Mouse (Mus musculus) liver, adult 2 months (tissue): ENCODE data around the gene Cpa3.

Experiments
- CTCF ChIP-seq: fragments of 200-500 bp; IDR thresholded peaks from 2 replicates; pipeline ENCODE4 v1.5.1; 2011; ENCODE audit warnings: low read depth, low read length, control low read depth
- POLR2A ChIP-seq: fragments of 200-500 bp; IDR thresholded peaks from 2 replicates; pipeline ENCODE4 v1.6.1; 2011; ENCODE audit warnings: low read length, control low read depth; ENCODE audit not compliant: insufficient read depth; ENCODE audit errors: extremely low read depth

- TF ChIP-seq CTCF (no peak), POLR2A (no peak)
These were observed 5.0 kb downstream of the Cpa3 start for GRCm38 (mm10) chr3:20236965-20237364.
